Mouse (Mus musculus) forebrain, embryonic 16.5 days (tissue): Measurements from ENCODE around the gene Olfr155. TPM values are rescaled to one million over a fixed set of nuclear protein-coding genes. Genes with fewer than 3 reads are reported as not detected.

Source experiments
- polyA plus RNA-seq: library from polyadenylated mRNA; unstranded; fragments of >200 nt; fragmentation: Nextera tagmentation; extraction: Ambion mirVana; gene quantifications from 2 replicates; pipeline ENCODE4 v1.2.1, GENCODE M21; 2015

Gene Olfr155
- polyA plus RNA-seq, 1 experiment from 2014 or later = not detected

Other genes starting within 250 kb of the Olfr155 start
- 13.3 and 15.0 TPM in 2 replicates for gene Npr2, start 219.6 kb upstream of the Olfr155 start, polyA plus RNA-seq
- 5.2 and 5.8 TPM in 2 replicates for gene Spag8, start 198.0 kb upstream of the Olfr155 start, polyA plus RNA-seq
- gene Hint2, start 195.1 kb upstream of the Olfr155 start, polyA plus RNA-seq = 61.1 and 66.3 TPM in 2 replicates
- gene Tmem8b, start 182.6 kb upstream of the Olfr155 start, polyA plus RNA-seq = 14.6 and 15.5 TPM in 2 replicates
- gene Fam221b, start 182.4 kb upstream of the Olfr155 start, polyA plus RNA-seq = 1.3 and 1.5 TPM in 2 replicates
- gene Olfr70, start 150.8 kb upstream of the Olfr155 start, polyA plus RNA-seq = not detected in 2 replicates
- gene Olfr71, start 141.3 kb upstream of the Olfr155 start, polyA plus RNA-seq = 0.09 TPM in 1 of 2 replicates, not detected in the other
- 0.34 and 0.47 TPM in 2 replicates for gene Hrct1, start 124.4 kb upstream of the Olfr155 start, polyA plus RNA-seq
- gene Spaar, start 121.5 kb upstream of the Olfr155 start, polyA plus RNA-seq = 0.10 and 0.16 TPM in 2 replicates
- not detected in 2 replicates for gene Olfr159, start 80.6 kb upstream of the Olfr155 start, polyA plus RNA-seq
- not detected in 2 replicates for gene Olfr156, start 27.7 kb upstream of the Olfr155 start, polyA plus RNA-seq
- not detected in 2 replicates for gene Olfr157, start 11.4 kb upstream of the Olfr155 start, polyA plus RNA-seq
- gene Reck, start 24.0 kb downstream of the Olfr155 start, polyA plus RNA-seq = 4.8 and 5.1 TPM in 2 replicates
- gene Glipr2, start 105.8 kb downstream of the Olfr155 start, polyA plus RNA-seq = 27.2 and 28.8 TPM in 2 replicates
- not detected in 2 replicates for gene Ccin, start 131.9 kb downstream of the Olfr155 start, polyA plus RNA-seq
- 296 and 297 TPM in 2 replicates for gene Clta, start 152.9 kb downstream of the Olfr155 start, polyA plus RNA-seq
- 29.2 and 30.6 TPM in 2 replicates for gene Gne, start 232.6 kb downstream of the Olfr155 start, polyA plus RNA-seq